Mouse (Mus musculus) layer of hippocampus, postnatal 10 days (tissue): Measurements from ENCODE around the gene S1pr3. TPM values are rescaled to one million over a fixed set of nuclear protein-coding genes. Genes with fewer than 3 reads are reported as not detected.

Experiments used
- DNase-seq, 2 experiments: peaks; one replicate each; pipeline ENCODE4 v3.0.0; 2021; ENCODE audit warnings: low spot score in 2 of 2
- total RNA-seq, 2 experiments: library from RNA; stranded (reverse); gene quantifications; 2 replicates each; pipeline ENCODE4 v1.2.3; 2021

The S1pr3 gene
- total RNA-seq, 2 experiments from 2014 or later, result 8.1 to 8.3 TPM

GRCm38 (mm10) chr13:51437105-51438085 is 29.0 kb downstream of the S1pr3 start:
- DNase-seq, result no peak

- DNase-seq, result no peak
These were observed 34.5 kb downstream of the S1pr3 start for GRCm38 (mm10) chr13:51442922-51443321.

- DNase-seq, result no peak
These were observed 38.1 kb downstream of the S1pr3 start for GRCm38 (mm10) chr13:51446550-51446949.

GRCm38 (mm10) chr13:51456190-51456878 is 47.9 kb downstream of the S1pr3 start:
- DNase-seq, result no peak

- DNase-seq, result no peak
These were observed 55.9 kb downstream of the S1pr3 start for GRCm38 (mm10) chr13:51464294-51464693.

- no peak for DNase-seq
These were observed 57.8 kb downstream of the S1pr3 start for GRCm38 (mm10) chr13:51466117-51466841.

GRCm38 (mm10) chr13:51468697-51469250 is 60.3 kb downstream of the S1pr3 start:
- DNase-seq, result no peak

Other genes with a start within 250 kb of the S1pr3 start
- 1 to 10 TPM; 1.3 TPM for gene Nxnl2, start 237.6 kb upstream of the S1pr3 start, total RNA-seq
- 100 to 1,000 TPM; 204 to 206 TPM for gene Shc3, start 160.8 kb downstream of the S1pr3 start, total RNA-seq
- 1 to 10 TPM; 6.4 to 7.7 TPM for gene Cks2, start 236.6 kb downstream of the S1pr3 start, total RNA-seq
- gene Secisbp2, start 243.1 kb downstream of the S1pr3 start, total RNA-seq, result 10 to 100 TPM; 16.8 to 18.0 TPM